Mouse (Mus musculus): ENCODE results near the gene Crabp2. TPM values are rescaled to one million over a fixed set of nuclear protein-coding genes. Genes with fewer than 3 reads are reported as not detected.
"Not testable (repeated sequence)": the region's sequence is repeated elsewhere in the genome, so short reads cannot be mapped to it uniquely, and the experiment has no call there.

Gene Crabp2
- 193 and 205 TPM in 2 replicates for polyA plus RNA-seq (2015; fragmentation: Nextera tagmentation; extraction: Ambion mirVana)

- no peak for ATAC-seq (ENCODE audit: low read depth)
- Histone ChIP-seq H3K36me3 (0 out of 2 replicates have a peak, but pooled peaks cover 3% of the 10 kb centered on the region), H3K9ac (peak within 1 kb of the TSS; percentile 70), H3K9me3 (no peaks in the 10 kb centered on the region), H3K27ac (replicated peaks) (peak within 1 kb of the TSS; percentile 72), H3K4me3 (peak within 1 kb of the TSS; percentile 40), H3K4me2 (peak within 1 kb of the TSS; percentile 68), H3K27me3 (no peaks in the 10 kb centered on the region), H3K4me1 (replicated peaks) (peaks cover 90% of the 10 kb centered on the region)
- WGBS = under 1% methylated on average over 35 of the region's 35 CpGs
These were observed at the start of gene Crabp2 for GRCm38 (mm10) chr3:87948378-87949265. TSS of gene Crabp2 (plus strand) at chr3:87948666.

GRCm38 (mm10) chr3:87899266-87899665 is 49.2 kb upstream of the Crabp2 start:
- 67% methylated on average over 3 of the region's 3 CpGs for WGBS
- no peak overlapping the region for H3K4me2 ChIP-seq

GRCm38 (mm10) chr3:87899776-87900175 is 48.7 kb upstream of the Crabp2 start:
- WGBS = 81% methylated on average over 3 of the region's 3 CpGs
- H3K27me3 ChIP-seq = no peaks in the 10 kb centered on the region
- no peak overlapping the region for H3K27ac ChIP-seq (replicated peaks)
- no peaks in the 10 kb centered on the region for H3K4me1 ChIP-seq (replicated peaks)
- no peaks in the 10 kb centered on the region for H3K9me3 ChIP-seq
- H3K36me3 ChIP-seq = no peaks in the 10 kb centered on the region
- no peak for ATAC-seq (ENCODE audit: low read depth)
- H3K4me2 ChIP-seq = no peak overlapping the region
- no peak overlapping the region for H3K9ac ChIP-seq
- no peak overlapping the region for H3K4me3 ChIP-seq

More at GRCm38 (mm10) chr3:87899266-87899665, 49.2 kb upstream of the Crabp2 start:
- Histone ChIP-seq H3K4me1 (replicated peaks) (no peaks in the 10 kb centered on the region), H3K27me3 (no peaks in the 10 kb centered on the region), H3K4me3 (no peak overlapping the region), H3K27ac (replicated peaks) (no peak overlapping the region), H3K36me3 (no peaks in the 10 kb centered on the region), H3K9me3 (no peaks in the 10 kb centered on the region), H3K9ac (no peak overlapping the region)
- ATAC-seq (ENCODE audit: low read depth) = no peak

GRCm38 (mm10) chr3:87901036-87901624 is 47.3 kb upstream of the Crabp2 start:
- Histone ChIP-seq H3K27ac (replicated peaks) (no peak overlapping the region), H3K9ac (no peak overlapping the region), H3K4me1 (replicated peaks) (no peaks in the 10 kb centered on the region), H3K36me3 (no peaks in the 10 kb centered on the region), H3K4me2 (no peak overlapping the region), H3K4me3 (no peak overlapping the region), H3K27me3 (no peaks in the 10 kb centered on the region), H3K9me3 (no peaks in the 10 kb centered on the region)
- 52% methylated on average over 1 of the region's 1 CpGs for WGBS
- ATAC-seq (ENCODE audit: low read depth) = no peak

GRCm38 (mm10) chr3:87901959-87902358 is 46.5 kb upstream of the Crabp2 start:
- H3K36me3 ChIP-seq; H3K27me3 ChIP-seq; H3K9me3 ChIP-seq; ATAC-seq (ENCODE audit: low read depth); H3K4me1 ChIP-seq (replicated peaks); H3K9ac ChIP-seq; H3K27ac ChIP-seq (replicated peaks); H3K4me2 ChIP-seq; H3K4me3 ChIP-seq: not testable (repeated sequence)
- WGBS = 77% methylated on average over 6 of the region's 6 CpGs

GRCm38 (mm10) chr3:87903821-87904220 is 44.6 kb upstream of the Crabp2 start:
- WGBS = 48% methylated on average over 5 of the region's 5 CpGs
- Histone ChIP-seq H3K27ac (replicated peaks) (no peak overlapping the region), H3K4me2 (no peak overlapping the region), H3K9ac (no peak overlapping the region), H3K27me3 (no peaks in the 10 kb centered on the region), H3K4me1 (replicated peaks) (peaks cover 19% of the 10 kb centered on the region), H3K4me3 (no peak overlapping the region), H3K36me3 (no peaks in the 10 kb centered on the region), H3K9me3 (no peaks in the 10 kb centered on the region)
- no peak for ATAC-seq (ENCODE audit: low read depth)

- no peaks in the 10 kb centered on the region for H3K9me3 ChIP-seq
- peak within 1 kb of the TSS; percentile 95 for H3K9ac ChIP-seq
- peaks cover 40% of the 10 kb centered on the region for H3K4me1 ChIP-seq (replicated peaks)
- H3K4me3 ChIP-seq = peak within 1 kb of the TSS; percentile 97
- H3K4me2 ChIP-seq = peak within 1 kb of the TSS; percentile 97
- H3K27ac ChIP-seq (replicated peaks) = peak within 1 kb of the TSS; percentile 96
- H3K27me3 ChIP-seq = no peaks in the 10 kb centered on the region
- no peaks in the 10 kb centered on the region for H3K36me3 ChIP-seq
- peak; percentile 93 for ATAC-seq (ENCODE audit: low read depth)
- WGBS = 1% methylated on average over 56 of the region's 57 CpGs
These were observed 42.5 kb upstream of the Crabp2 start, which contains the start of gene Hdgf for GRCm38 (mm10) chr3:87905880-87906485. TSS of gene Hdgf (plus strand) at chr3:87906321.

- peak overlapping the region; percentile 95 for H3K9ac ChIP-seq
- H3K4me3 ChIP-seq = peak overlapping the region; percentile 97
- H3K27ac ChIP-seq (replicated peaks) = peak overlapping the region; percentile 96
- H3K4me1 ChIP-seq (replicated peaks) = peaks cover 44% of the 10 kb centered on the region
- H3K27me3 ChIP-seq = no peaks in the 10 kb centered on the region
- peak; percentile 54 for ATAC-seq (ENCODE audit: low read depth)
- H3K4me2 ChIP-seq = peak overlapping the region; percentile 97
- no peaks in the 10 kb centered on the region for H3K9me3 ChIP-seq
- under 1% methylated on average over 40 of the region's 47 CpGs for WGBS
- no peaks in the 10 kb centered on the region for H3K36me3 ChIP-seq
These were observed 41.9 kb upstream of the Crabp2 start for GRCm38 (mm10) chr3:87906601-87906980.

- Histone ChIP-seq H3K27ac (replicated peaks) (peak overlapping the region; percentile 96), H3K27me3 (no peaks in the 10 kb centered on the region), H3K4me3 (peak overlapping the region; percentile 97), H3K9me3 (no peaks in the 10 kb centered on the region), H3K4me1 (replicated peaks) (peaks cover 47% of the 10 kb centered on the region), H3K4me2 (peak overlapping the region; percentile 97), H3K9ac (peak overlapping the region; percentile 95), H3K36me3 (no peaks in the 10 kb centered on the region)
- 1% methylated on average over 27 of the region's 27 CpGs for WGBS
- ATAC-seq (ENCODE audit: low read depth) = no peak
These were observed 41.2 kb upstream of the Crabp2 start for GRCm38 (mm10) chr3:87906981-87907857.

GRCm38 (mm10) chr3:87907906-87908305 is 40.6 kb upstream of the Crabp2 start:
- Histone ChIP-seq H3K27me3 (no peaks in the 10 kb centered on the region), H3K27ac (replicated peaks) (peak overlapping the region; percentile 96; the same call in 1 of the 2 replicates), H3K4me2 (peak overlapping the region; percentile 97), H3K9me3 (no peaks in the 10 kb centered on the region), H3K9ac (peak overlapping the region; percentile 95), H3K36me3 (0 out of 2 replicates have a peak, but pooled peaks cover under 1% of the 10 kb centered on the region), H3K4me3 (peak overlapping the region; percentile 97), H3K4me1 (replicated peaks) (peaks cover 48% of the 10 kb centered on the region)
- ATAC-seq (ENCODE audit: low read depth) = no peak
- WGBS = 0% methylated on average over 1 of the region's 1 CpGs

- Histone ChIP-seq H3K4me2 (peak overlapping the region; percentile 61; the same call in 1 of the 2 replicates), H3K4me1 (replicated peaks) (peaks cover 50% of the 10 kb centered on the region), H3K27ac (replicated peaks) (no peak overlapping the region), H3K36me3 (peaks cover 15% of the 10 kb centered on the region), H3K4me3 (no peak overlapping the region), H3K27me3 (no peaks in the 10 kb centered on the region), H3K9me3 (no peaks in the 10 kb centered on the region), H3K9ac (0 out of 2 replicates have a peak overlapping the region, but pooled peaks have one; percentile 65)
- 90% methylated on average over 2 of the region's 2 CpGs for WGBS
- ATAC-seq (ENCODE audit: low read depth) = no peak
These were observed 39.1 kb upstream of the Crabp2 start for GRCm38 (mm10) chr3:87909381-87909780.
